Mouse (Mus musculus) C2C12 (cell line): ENCODE results near the gene Papss2. TPM values are rescaled to one million over a fixed set of nuclear protein-coding genes. Genes with fewer than 3 reads are reported as not detected.

Source experiments
- H3K27me3 ChIP-seq: one replicate; pipeline ENCODE4 v1.6.1; 2011; ENCODE audit not compliant: control insufficient read depth, insufficient read depth, insufficient read length
- H3K36me3 ChIP-seq: one replicate; pipeline ENCODE4 v1.6.1; 2011; ENCODE audit not compliant: control insufficient read depth, insufficient read depth
- H3K4me3 ChIP-seq: one replicate; pipeline ENCODE4 v1.5.1; 2011; ENCODE audit warnings: mild to moderate bottlenecking, control low read depth; ENCODE audit not compliant: poor library complexity, insufficient read depth, severe bottlenecking
- H3K79me2 ChIP-seq: one replicate; pipeline ENCODE4 v1.6.1; 2011; ENCODE audit not compliant: control insufficient read depth, insufficient read depth
- H3K79me3 ChIP-seq: one replicate; pipeline ENCODE4 v1.6.1; 2011; ENCODE audit warnings: low read depth, control low read depth
- H3ac ChIP-seq: one replicate; pipeline ENCODE3; 2011; ENCODE audit warnings: low read depth; ENCODE audit not compliant: control insufficient read depth, insufficient read length
- CEBPB ChIP-seq: IDR thresholded peaks from one replicate; pipeline ENCODE4 v1.6.1; 2011; ENCODE audit warnings: low read depth, mild to moderate bottlenecking, control low read depth, moderate library complexity
- CTCF ChIP-seq: IDR thresholded peaks from one replicate; pipeline ENCODE4 v1.5.1; 2011; ENCODE audit not compliant: control insufficient read depth, insufficient read depth, insufficient read length
- FOSL1 ChIP-seq: IDR thresholded peaks from one replicate; pipeline ENCODE4 v1.8.0; 2011; ENCODE audit warnings: mild to moderate bottlenecking, low read length; ENCODE audit not compliant: poor library complexity, insufficient read depth, severe bottlenecking
- MAX ChIP-seq: IDR thresholded peaks from one replicate; pipeline ENCODE4 v1.6.1; 2011; ENCODE audit warnings: mild to moderate bottlenecking, control low read depth
- MYOD1 ChIP-seq: IDR thresholded peaks from one replicate; pipeline ENCODE4 v1.6.1; 2011; ENCODE audit warnings: low read depth; ENCODE audit not compliant: control insufficient read depth, insufficient read length
- MYOG ChIP-seq: IDR thresholded peaks from one replicate; pipeline ENCODE4 v1.6.1; 2011; ENCODE audit not compliant: control insufficient read depth, insufficient read length; ENCODE audit errors: extremely low read depth
- USF1 ChIP-seq: IDR thresholded peaks from one replicate; pipeline ENCODE4 v1.6.1; 2011; ENCODE audit warnings: low read depth, mild to moderate bottlenecking, control low read depth, moderate library complexity
- long read RNA-seq, 2 experiments: library from polyadenylated mRNA; unstranded; transcript quantifications; one replicate each; pipeline ENCODE4 v2.0.0; 2019 to 2020
- polyA plus RNA-seq: library from polyadenylated mRNA; unstranded; fragments of >200 nt; fragmentation: generic; extraction: Trizol; gene quantifications from one replicate; pipeline ENCODE4 v1.2.1, GENCODE M21; 2012; ENCODE audit warnings: missing spikeins

Papss2 gene
- 0.29 TPM for polyA plus RNA-seq
- long read RNA-seq, experiment 1, result 0 reads
- long read RNA-seq, experiment 2, partial matches to known transcripts, result 0 of 4 reads
- long read RNA-seq, experiment 2, other reads (novel, unspliced or antisense), result 0 of 4 reads

DNA sequence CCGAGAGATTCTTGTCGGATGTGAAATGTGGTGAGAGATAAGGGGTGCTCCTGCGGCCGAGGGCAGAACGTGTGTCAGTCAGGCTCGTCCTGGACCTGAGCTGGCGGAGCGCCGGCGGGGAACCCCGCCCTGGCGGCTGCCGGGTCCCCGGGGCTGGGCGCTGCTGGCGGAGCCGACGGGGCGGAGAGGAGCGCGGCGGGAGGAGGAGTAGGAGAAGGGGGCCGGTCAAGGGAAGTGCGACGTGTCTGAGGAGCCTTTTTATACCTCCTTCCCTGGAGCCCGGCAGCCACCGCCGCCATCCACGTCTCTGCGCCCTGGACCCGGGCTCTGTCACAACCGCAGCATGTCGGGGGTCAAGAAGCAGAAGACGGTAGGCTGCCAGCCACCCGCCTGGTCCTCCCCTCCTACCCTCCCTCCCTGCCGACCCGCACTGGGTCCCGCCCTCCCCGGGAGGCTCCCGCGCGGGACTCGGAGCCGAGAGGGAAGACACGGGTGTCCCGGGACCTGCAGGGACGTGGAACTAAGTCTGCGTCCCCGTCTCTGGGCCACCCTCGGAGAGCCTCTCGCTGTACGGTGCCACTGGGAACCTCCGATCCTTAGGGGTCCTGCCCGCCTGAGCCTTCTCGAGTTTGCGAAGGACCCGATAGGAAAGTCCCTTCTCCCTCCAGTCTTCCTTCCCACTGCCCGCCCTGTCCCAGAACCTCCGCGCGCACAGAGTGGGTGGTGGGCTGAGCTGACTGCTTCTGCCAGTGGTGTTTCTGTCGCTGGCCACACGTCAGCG is at the start of gene Papss2:
Gene Papss2, plus strand, starts transcription at position 285 of the 781 bp plus-strand sequence.
- no peaks in the 10 kb centered on the region for H3K36me3 ChIP-seq
- H3K79me3 ChIP-seq, result no peaks in the 10 kb centered on the region
- no peak for TF ChIP-seq MAX
- no peak for TF ChIP-seq MYOD1
- no peak for TF ChIP-seq USF1
- TF ChIP-seq CTCF, result no peak
- TF ChIP-seq MYOG, result no peak
- no peak for TF ChIP-seq CEBPB
- no peak for TF ChIP-seq FOSL1
- H3K27me3 ChIP-seq, result peaks cover 15% of the 10 kb centered on the region
- no peak within 1 kb of the TSS for H3K4me3 ChIP-seq
- no peak within 1 kb of the TSS for H3ac ChIP-seq
- no peaks in the 10 kb centered on the region for H3K79me2 ChIP-seq

DNA sequence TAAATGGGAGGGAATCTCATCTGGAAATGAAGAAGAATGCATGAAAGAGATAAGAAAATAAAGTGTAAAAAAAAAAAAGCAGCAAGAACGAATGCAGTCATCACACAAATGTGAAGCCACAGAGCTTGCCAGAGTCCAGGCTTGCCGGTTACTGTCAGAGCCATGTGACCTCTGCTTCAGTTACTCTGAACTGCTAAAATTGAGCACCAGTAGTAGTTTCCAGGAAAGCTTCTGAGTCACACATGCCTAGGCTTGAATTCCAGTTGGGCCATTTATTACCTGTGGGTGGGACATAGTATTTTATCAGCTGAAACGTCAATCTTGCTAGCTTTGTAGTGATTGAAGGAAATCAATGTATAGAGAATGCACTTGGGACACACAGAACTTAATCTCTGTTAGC is 48.2 kb upstream of the Papss2 start:
- Histone ChIP-seq H3K4me3 (no peak overlapping the region), H3K79me3 (no peaks in the 10 kb centered on the region), H3K27me3 (peaks cover 4% of the 10 kb centered on the region), H3ac (no peak overlapping the region), H3K36me3 (no peaks in the 10 kb centered on the region), H3K79me2 (no peaks in the 10 kb centered on the region)
- no peak for TF ChIP-seq CTCF
- TF ChIP-seq FOSL1, result no peak
- TF ChIP-seq MYOD1, result no peak
- no peak for TF ChIP-seq MYOG
- TF ChIP-seq MAX, result no peak
- TF ChIP-seq USF1, result no peak

DNA sequence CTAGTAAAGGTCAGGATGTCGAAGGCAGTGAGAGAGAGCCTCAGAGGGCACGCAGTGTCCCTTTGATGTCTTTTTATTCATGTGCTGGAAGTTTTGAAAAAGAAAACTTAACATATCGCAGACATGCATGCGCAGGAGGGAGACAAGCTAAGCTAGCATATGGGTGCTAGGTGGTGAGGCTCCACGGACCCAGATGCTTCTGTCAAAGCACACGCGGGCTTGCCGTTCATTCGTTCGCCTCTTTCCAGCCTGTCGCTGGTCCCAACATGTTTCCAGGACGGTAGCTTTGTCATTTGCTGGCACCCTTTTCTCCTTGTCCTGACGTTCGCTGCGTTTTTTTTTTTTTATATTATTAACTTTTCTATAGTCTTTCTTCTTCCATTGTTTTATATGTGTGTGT is 47.4 kb upstream of the Papss2 start:
- H3K27me3 ChIP-seq, result no peaks in the 10 kb centered on the region
- H3ac ChIP-seq, result no peak overlapping the region
- H3K79me2 ChIP-seq, result no peaks in the 10 kb centered on the region
- no peaks in the 10 kb centered on the region for H3K79me3 ChIP-seq
- H3K4me3 ChIP-seq, result no peak overlapping the region
- no peak for TF ChIP-seq MYOD1
- TF ChIP-seq USF1, result no peak
- TF ChIP-seq CTCF, result no peak
- TF ChIP-seq FOSL1, result no peak
- TF ChIP-seq MAX, result no peak
- no peak for TF ChIP-seq CEBPB
- no peak for TF ChIP-seq MYOG
- no peaks in the 10 kb centered on the region for H3K36me3 ChIP-seq

DNA sequence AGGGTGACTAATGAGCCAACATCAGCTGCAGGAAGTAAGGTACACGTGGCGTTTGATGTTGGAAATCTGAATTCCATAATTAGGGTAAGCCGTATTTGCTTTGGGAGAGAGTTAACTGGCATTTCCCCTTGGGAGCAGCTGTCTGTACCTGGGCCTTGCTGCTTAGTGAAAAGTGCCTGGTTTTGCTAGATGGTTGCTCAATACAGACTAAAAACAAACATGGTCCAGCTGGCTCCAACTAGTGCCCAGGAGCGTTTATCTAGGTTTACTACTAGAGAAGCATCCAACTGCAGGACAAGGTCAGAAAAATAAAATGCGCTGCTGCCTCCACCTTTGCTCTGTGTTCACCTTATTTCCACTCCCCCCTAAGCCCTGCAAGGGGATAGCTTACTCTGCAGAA is 45.1 kb upstream of the Papss2 start:
- H3K27me3 ChIP-seq, result no peaks in the 10 kb centered on the region
- TF ChIP-seq MAX (no peak), MYOG (no peak), USF1 (no peak), FOSL1 (no peak), MYOD1 (no peak), CTCF (no peak), CEBPB (no peak)
- H3K36me3 ChIP-seq, result no peaks in the 10 kb centered on the region
- H3K4me3 ChIP-seq, result no peak overlapping the region
- H3ac ChIP-seq, result no peak overlapping the region
- H3K79me2 ChIP-seq, result no peaks in the 10 kb centered on the region
- H3K79me3 ChIP-seq, result no peaks in the 10 kb centered on the region

DNA sequence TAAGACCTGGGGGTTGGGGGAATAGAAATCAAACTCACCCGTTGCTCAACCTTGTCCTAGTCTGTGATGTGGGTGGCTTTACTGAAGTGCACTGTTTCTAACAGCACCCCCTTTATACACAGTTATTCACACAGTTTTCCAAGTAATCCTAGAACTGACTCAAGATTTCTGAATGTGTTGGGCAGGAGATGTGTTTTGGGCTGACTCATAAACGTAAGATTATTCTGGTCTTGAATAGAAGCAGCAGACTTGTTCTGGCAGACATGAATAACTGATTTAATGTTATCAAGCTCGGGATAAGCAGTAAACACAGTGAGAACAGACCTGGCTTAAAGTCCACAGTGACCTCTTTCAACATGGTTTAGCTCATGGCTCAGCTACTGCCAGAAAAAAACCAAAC is 44.1 kb upstream of the Papss2 start:
- Histone ChIP-seq H3ac (no peak overlapping the region), H3K4me3 (no peak overlapping the region), H3K79me2 (no peaks in the 10 kb centered on the region), H3K27me3 (no peaks in the 10 kb centered on the region), H3K36me3 (no peaks in the 10 kb centered on the region), H3K79me3 (no peaks in the 10 kb centered on the region)
- no peak for TF ChIP-seq USF1
- no peak for TF ChIP-seq CEBPB
- TF ChIP-seq MYOG, result no peak
- TF ChIP-seq FOSL1, result no peak
- TF ChIP-seq MYOD1, result no peak
- TF ChIP-seq CTCF, result no peak
- no peak for TF ChIP-seq MAX
